Mouse (Mus musculus): ENCODE results near the gene Gss.
A peak's percentile ranks its signal among the peaks of the same experiment; 100 is the strongest.

Gss gene

DNA sequence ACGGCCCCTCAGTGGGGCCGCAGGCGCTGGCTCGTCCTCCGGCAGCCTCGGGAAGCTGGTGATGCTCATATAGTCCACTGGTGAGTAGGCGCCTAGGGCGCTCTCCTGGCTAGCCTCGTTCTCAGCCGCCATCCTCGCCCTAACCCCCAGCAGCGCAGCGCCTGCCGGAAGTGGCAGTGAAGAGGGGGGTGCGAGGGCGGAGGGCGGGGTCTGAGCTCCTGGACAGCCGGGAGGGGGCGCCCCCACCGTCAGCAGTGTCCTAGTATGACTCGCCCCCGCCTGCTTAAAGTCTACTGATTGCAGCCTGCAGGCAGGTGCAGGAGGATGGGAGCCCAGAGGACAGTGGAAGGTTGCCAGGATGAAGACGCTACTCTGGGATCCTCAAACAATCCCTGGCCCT lies 77.9 kb downstream of the Gss start:
- peak; percentile 71 for DNase-seq (ENCODE audit: low spot score)

GRCm38 (mm10) chr2:155513543-155513942 lies 79.1 kb downstream of the Gss start:
- no peak for DNase-seq (ENCODE audit: low spot score)
